Mouse (Mus musculus) embryonic facial prominence, embryonic 15.5 days (tissue): ENCODE results near the gene Kcnh8. TPM values are rescaled to one million over a fixed set of nuclear protein-coding genes. Genes with fewer than 3 reads are reported as not detected.

Source experiments
- ATAC-seq: fragments of 200-750 bp; cut with Nextera tagmentation; 2 replicates; pipeline ENCODE4 v1.8.0; 2017; ENCODE audit warnings: low read depth, moderate TSS enrichment; ENCODE audit not compliant: insufficient number of reproducible peaks, low FRiP score, low TSS enrichment
- H3K27ac ChIP-seq: fragments of 300-500 bp; sonication (generic); replicated peaks from 2 replicates; pipeline ENCODE4 v1.5.1; 2015; ENCODE audit warnings: mild to moderate bottlenecking, inconsistent platforms
- H3K27me3 ChIP-seq: fragments of 300-500 bp; sonication (generic); 2 replicates; pipeline ENCODE4 v1.6.1; 2015; ENCODE audit warnings: inconsistent platforms
- H3K36me3 ChIP-seq: fragments of 300-500 bp; sonication (generic); 2 replicates; pipeline ENCODE4 v1.6.1; 2015; ENCODE audit warnings: mild to moderate bottlenecking, inconsistent platforms
- H3K4me1 ChIP-seq: fragments of 300-500 bp; sonication (generic); 2 replicates; pipeline ENCODE4 v1.6.1; 2015; ENCODE audit warnings: inconsistent platforms
- H3K4me2 ChIP-seq: fragments of 300-500 bp; sonication (generic); replicated peaks from 2 replicates; pipeline ENCODE4 v1.6.1; 2015; ENCODE audit warnings: mild to moderate bottlenecking, inconsistent platforms
- H3K4me3 ChIP-seq: fragments of 300-500 bp; sonication (generic); replicated peaks from 2 replicates; pipeline ENCODE4 v1.5.1; 2015; ENCODE audit warnings: mild to moderate bottlenecking, inconsistent platforms
- H3K9ac ChIP-seq: fragments of 300-500 bp; sonication (generic); 2 replicates; pipeline ENCODE4 v1.6.1; 2015; ENCODE audit warnings: inconsistent platforms
- H3K9me3 ChIP-seq: fragments of 300-500 bp; sonication (generic); replicated peaks from 2 replicates; pipeline ENCODE4 v1.6.1; 2016; ENCODE audit warnings: inconsistent platforms
- WGBS: fragments of 180-500 bp; shearing (Covaris S2); methylation state at CpG from one replicate; pipeline ENCODE4 v1.1.7; 2015; 5-methylcytosine and 5-hydroxymethylcytosine counted together
- polyA plus RNA-seq: library from polyadenylated mRNA; unstranded; fragments of >200 nt; fragmentation: Nextera tagmentation; extraction: Ambion mirVana; gene quantifications from 2 replicates; pipeline ENCODE4 v1.2.1, GENCODE M21; 2015

The Kcnh8 gene
- polyA plus RNA-seq, 1 experiment from 2014 or later = 0.83 TPM

DNA sequence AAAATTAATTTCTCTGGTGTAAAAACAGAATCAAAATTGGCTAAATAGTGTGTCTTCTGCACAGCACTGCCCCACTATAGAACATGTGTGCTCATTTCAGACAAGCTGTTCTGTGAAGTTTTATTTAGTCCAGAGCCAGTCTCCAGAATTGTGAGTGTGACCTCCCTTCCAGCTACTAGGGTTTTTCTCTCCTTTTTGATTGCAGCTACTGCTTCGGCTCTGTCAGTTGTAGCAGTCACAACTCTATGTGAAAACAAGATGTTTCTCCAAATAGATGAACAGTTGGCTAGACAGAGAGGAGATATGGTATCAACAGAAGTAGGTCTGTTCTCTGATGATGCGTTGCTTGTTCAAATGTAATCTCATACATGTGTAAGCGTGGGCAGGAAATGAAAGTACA is 270.7 kb downstream of the Kcnh8 start:
- Histone ChIP-seq H3K4me2 (no peak overlapping the region), H3K9ac (no peak overlapping the region), H3K4me1 (no peaks in the 10 kb centered on the region), H3K27me3 (no peaks in the 10 kb centered on the region), H3K9me3 (no peaks in the 10 kb centered on the region), H3K27ac (no peak overlapping the region), H3K4me3 (no peak overlapping the region), H3K36me3 (no peaks in the 10 kb centered on the region)
- WGBS = 81% methylated on average over 3 of the region's 3 CpGs
- ATAC-seq = no peak

DNA sequence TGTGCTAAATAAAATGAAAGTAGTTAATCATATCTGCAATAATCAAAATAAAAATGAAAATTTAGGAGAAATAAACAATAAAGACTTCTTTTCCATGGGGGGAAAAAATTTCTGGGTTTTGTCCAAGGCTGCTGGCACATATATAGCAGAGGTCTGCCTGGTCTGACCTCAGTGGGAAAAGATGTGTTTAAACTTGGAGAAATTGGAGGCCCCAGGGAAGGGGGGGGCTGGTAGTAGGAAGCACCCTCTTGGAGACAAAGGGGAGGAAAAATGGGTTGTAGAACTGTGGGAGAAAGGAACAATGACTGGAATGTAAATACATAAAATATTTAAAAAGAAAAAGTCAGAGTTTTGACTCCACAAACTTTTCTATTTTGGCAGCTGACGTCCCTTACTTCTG is 276.5 kb downstream of the Kcnh8 start:
- Histone ChIP-seq H3K9me3 (no peaks in the 10 kb centered on the region), H3K4me2 (no peak overlapping the region), H3K36me3 (no peaks in the 10 kb centered on the region), H3K4me3 (no peak overlapping the region), H3K9ac (no peak overlapping the region), H3K27ac (no peak overlapping the region), H3K4me1 (no peaks in the 10 kb centered on the region), H3K27me3 (no peaks in the 10 kb centered on the region)
- 48% methylated on average over 1 of the region's 1 CpGs for WGBS
- ATAC-seq = no peak

DNA sequence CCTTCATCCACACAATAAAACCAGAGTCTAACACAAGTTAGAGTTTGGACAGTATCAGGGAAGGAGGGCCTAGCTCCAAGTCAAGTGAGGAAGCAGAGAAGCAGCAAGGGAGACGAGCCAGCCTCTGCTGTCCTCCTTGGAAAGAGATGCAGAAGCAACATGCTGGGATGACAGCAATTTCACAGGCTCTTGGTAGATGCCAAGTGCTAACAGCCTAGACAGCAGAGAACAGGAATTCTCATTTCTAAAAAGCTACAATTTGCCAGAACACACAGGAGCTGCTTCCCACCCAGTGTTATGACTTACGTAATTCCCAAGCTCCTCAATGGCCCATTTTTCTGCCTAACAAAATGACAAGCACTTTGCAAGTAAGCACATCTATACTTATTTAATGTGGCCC is 277.5 kb downstream of the Kcnh8 start:
- Histone ChIP-seq H3K9me3 (no peaks in the 10 kb centered on the region), H3K27me3 (no peaks in the 10 kb centered on the region), H3K27ac (no peak overlapping the region), H3K4me2 (no peak overlapping the region), H3K4me3 (no peak overlapping the region), H3K36me3 (no peaks in the 10 kb centered on the region), H3K9ac (no peak overlapping the region), H3K4me1 (no peaks in the 10 kb centered on the region)
- 72% methylated on average over 2 of the region's 2 CpGs for WGBS
- ATAC-seq = no peak

DNA sequence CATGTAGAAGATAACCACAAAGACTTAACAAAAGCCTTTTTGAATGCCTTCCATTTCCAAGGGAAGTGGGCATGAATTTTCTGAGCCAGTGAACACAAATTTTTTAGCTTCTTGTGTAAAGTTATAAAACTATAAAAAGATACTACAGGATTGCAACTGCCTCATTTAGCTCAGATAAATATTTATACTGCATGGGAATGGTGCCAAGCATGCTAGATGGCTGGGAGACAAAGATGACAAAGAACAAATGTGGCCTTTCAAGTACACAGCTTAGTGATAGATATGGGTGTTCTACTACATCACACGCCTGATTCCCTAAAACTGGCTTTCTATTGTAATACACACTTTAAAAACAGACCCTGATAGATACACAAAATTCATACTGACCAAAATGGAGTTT is 282.7 kb downstream of the Kcnh8 start:
- Histone ChIP-seq H3K27ac (no peak overlapping the region), H3K4me3 (no peak overlapping the region), H3K4me1 (no peaks in the 10 kb centered on the region), H3K9ac (no peak overlapping the region), H3K9me3 (no peaks in the 10 kb centered on the region), H3K36me3 (no peaks in the 10 kb centered on the region), H3K27me3 (no peaks in the 10 kb centered on the region), H3K4me2 (no peak overlapping the region)
- no peak for ATAC-seq
- 74% methylated on average over 1 of the region's 1 CpGs for WGBS

DNA sequence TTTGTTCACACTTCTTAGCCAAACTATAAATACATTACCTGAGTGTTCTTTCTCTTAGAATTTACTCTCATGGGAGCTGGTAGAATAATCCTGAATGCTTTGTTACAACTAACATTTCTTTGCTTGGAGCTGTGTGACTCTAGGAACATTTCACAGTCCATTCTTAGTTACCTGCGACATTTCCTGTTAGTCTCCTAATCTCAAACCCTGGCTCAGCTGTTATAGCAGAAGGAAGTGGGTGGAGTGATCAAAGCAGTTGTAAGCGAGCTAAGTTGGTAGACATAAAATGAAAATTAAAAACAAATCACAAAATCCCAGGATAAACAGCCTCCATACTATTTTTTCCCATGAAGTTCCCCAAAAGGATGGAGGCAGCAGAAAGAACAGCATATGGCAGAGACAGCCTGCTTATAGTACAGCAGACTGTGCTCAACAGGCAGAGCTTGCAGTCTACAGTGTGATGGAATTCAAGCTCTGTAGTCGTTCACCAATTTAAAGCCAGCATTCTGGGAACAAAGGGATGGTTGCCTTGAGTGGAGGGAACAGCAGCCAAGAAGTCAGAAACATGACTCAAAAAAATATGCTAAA is 318.1 kb downstream of the Kcnh8 start:
- H3K4me3 ChIP-seq = no peak overlapping the region
- H3K9ac ChIP-seq = no peak overlapping the region
- no peak for ATAC-seq
- H3K27ac ChIP-seq = no peak overlapping the region
- no peaks in the 10 kb centered on the region for H3K4me1 ChIP-seq
- no peaks in the 10 kb centered on the region for H3K9me3 ChIP-seq
- H3K4me2 ChIP-seq = no peak overlapping the region
- 55% methylated on average over 3 of the region's 3 CpGs for WGBS
- H3K27me3 ChIP-seq = no peaks in the 10 kb centered on the region
- no peaks in the 10 kb centered on the region for H3K36me3 ChIP-seq

DNA sequence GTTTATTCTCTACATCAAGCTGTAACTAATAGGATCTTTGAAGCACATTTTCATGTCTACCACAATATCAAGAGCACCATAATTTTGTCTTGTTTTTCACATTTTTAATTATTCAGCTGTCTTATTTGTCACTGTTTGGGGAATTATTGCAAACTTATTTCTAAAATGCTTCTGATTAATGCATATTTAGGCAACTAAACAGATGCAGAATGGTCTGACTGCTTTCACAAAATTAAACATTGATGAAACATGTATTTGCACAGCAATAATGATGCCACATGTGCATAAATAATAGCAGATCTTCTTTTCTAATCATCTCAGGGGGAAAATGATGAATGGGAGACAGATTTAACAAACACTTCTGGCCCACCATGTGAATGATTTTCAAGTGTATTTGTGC is 341.5 kb downstream of the Kcnh8 start:
- H3K4me1 ChIP-seq = no peaks in the 10 kb centered on the region
- H3K36me3 ChIP-seq = no peaks in the 10 kb centered on the region
- ATAC-seq = no peak

DNA sequence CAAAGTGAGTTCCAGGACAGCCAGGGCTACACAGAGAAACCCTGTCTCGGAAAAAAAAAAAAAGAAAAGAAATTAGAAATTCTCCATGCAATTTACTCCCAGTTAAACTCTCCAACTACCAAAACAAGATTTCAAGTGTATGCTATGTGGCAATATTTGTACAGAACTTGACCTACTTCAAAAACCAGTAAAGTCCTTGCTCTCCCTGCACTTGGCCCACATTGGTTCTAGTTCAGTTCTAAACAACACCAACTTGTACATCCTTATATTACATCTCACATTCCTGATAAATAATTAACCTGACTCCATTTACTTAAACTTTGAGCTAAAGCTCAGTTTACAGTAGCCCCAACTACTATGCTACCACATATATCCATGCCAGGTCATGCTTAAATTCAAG is 370.2 kb downstream of the Kcnh8 start:
- WGBS = 56% methylated on average over 1 of the region's 1 CpGs

More for the DNA sequence above, 341.5 kb downstream of the Kcnh8 start:
- Histone ChIP-seq H3K4me2 (no peak overlapping the region), H3K4me3 (no peak overlapping the region), H3K9ac (no peak overlapping the region), H3K27me3 (no peaks in the 10 kb centered on the region), H3K9me3 (no peaks in the 10 kb centered on the region), H3K27ac (no peak overlapping the region)

DNA sequence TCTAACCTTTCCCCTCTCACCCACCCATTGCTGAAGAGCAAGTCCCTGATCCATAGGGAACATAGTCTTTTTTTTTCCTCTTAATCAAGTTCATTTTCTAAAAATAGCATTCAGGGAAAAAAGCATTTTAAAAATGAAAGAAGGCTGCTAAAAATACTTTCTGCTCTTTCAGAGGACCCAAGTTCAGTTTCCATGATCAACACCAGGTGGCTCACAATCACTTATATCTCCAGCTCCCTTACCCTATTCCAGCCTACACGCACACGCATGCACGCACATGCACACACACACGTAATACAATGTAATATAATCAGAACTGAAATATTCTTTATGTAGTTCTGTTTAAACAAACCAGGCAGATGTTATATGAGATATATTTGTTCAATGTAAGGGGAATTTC is 378.4 kb downstream of the Kcnh8 start:
- ATAC-seq = no peak
- WGBS = 82% methylated on average over 4 of the region's 4 CpGs
- no peaks in the 10 kb centered on the region for H3K4me1 ChIP-seq
- H3K27me3 ChIP-seq = no peaks in the 10 kb centered on the region
- no peak overlapping the region for H3K4me2 ChIP-seq
- no peak overlapping the region for H3K27ac ChIP-seq
- no peak overlapping the region for H3K4me3 ChIP-seq
- H3K36me3 ChIP-seq = no peaks in the 10 kb centered on the region
- H3K9ac ChIP-seq = no peak overlapping the region
- no peaks in the 10 kb centered on the region for H3K9me3 ChIP-seq

More for the DNA sequence above, 370.2 kb downstream of the Kcnh8 start:
- H3K9ac ChIP-seq = no peak overlapping the region
- no peak overlapping the region for H3K4me3 ChIP-seq
- H3K27me3 ChIP-seq = no peaks in the 10 kb centered on the region
- no peaks in the 10 kb centered on the region for H3K9me3 ChIP-seq
- no peaks in the 10 kb centered on the region for H3K36me3 ChIP-seq
- no peak overlapping the region for H3K27ac ChIP-seq
- H3K4me1 ChIP-seq = no peaks in the 10 kb centered on the region
- H3K4me2 ChIP-seq = no peak overlapping the region
- ATAC-seq = no peak
